Mouse (Mus musculus): ENCODE measurements around the gene Polr2i. TPM values are rescaled to one million over a fixed set of nuclear protein-coding genes. Genes with fewer than 3 reads are reported as not detected.
A peak's percentile ranks its signal among the peaks of the same experiment; 100 is the strongest.
"Not testable (repeated sequence)": the region's sequence is repeated elsewhere in the genome, so short reads cannot be mapped to it uniquely, and the experiment has no call there.

Gene Polr2i
- polyA plus RNA-seq (2016; fragmentation: Nextera tagmentation; extraction: Ambion mirVana): 156 and 166 TPM in 2 replicates

DNA sequence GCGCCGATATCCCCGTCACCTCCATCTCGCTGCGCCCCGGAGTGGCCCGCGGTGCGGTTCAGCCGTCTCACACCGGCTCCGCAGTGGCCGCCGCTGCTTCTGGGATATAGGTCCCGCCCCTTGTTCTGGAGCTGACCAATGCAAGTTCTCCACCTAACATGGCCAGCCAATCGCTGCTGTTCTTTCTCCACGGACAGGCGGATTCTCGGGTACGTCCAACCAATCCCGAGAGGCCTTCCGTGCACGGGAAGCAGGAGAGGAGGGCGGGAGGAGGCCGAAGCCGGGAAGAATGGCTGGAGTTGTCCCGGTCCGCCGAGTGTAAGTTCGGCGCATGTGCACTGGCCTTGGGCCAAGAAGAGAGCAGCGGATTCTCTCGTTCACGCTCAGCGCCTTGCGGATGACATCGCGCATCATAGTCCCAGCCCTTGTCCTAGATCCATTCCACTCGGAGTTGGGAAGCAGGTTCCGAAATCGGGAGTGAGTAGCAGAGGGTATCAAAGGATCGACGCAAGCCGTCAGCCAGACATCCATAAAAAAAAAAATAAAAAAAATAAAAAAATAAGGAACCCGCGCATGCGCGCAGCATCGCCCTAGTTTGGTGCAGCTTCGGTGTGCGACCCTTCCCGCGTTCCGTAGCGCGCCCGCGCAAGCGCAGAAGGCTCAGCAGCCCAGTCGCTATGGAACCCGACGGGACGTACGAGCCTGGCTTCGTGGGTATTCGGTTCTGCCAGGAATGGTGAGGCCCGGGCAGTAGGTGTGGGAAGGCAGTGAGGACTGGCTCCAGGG lies at the start of gene Polr2i, which contains the start of gene Tbcb:
Gene Polr2i, plus strand, starts transcription at position 280 of the 786 bp plus-strand sequence.
Gene Tbcb, minus strand, starts transcription at position 604 of the 786 bp plus-strand sequence.
- under 1% methylated on average over 67 of the region's 67 CpGs for WGBS

DNA sequence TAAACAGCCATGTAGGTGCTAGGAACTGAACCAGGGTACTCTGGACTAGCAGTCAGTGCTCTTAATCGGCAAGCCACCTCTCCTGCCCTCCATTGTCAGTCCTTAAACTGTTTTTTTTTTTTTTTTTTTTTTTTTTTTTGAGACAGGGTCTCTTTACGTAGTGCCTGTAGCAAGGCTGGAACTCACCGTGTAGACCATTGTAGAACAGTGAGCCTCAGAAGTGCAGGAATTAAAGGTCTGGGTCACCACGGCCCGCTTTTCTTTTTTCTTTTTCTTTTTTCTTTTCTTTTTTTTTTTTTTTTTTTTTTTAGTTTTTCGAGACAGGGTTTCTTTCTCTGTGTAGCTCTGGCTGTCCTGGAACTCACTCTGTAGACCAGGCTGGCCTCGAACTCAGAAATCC lies 48.6 kb upstream of the Polr2i start:
- WGBS: 82% methylated on average over 7 of the region's 7 CpGs
- not testable (repeated sequence) for H3K9ac ChIP-seq; H3K9me3 ChIP-seq; H3K27ac ChIP-seq; H3K4me3 ChIP-seq; ATAC-seq (ENCODE audit: low FRiP score, low read depth); H3K27me3 ChIP-seq (replicated peaks); H3K4me1 ChIP-seq; H3K4me2 ChIP-seq (replicated peaks)
- H3K36me3 ChIP-seq: peaks cover 44% of the 10 kb centered on the region

More for the DNA sequence above, at the start of gene Polr2i, which contains the start of gene Tbcb:
- Histone ChIP-seq H3K4me2 (replicated peaks) (peak within 1 kb of the TSS; percentile 64), H3K27ac (peak within 1 kb of the TSS; percentile 89; the same call in 1 of the 2 replicates), H3K27me3 (replicated peaks) (no peaks in the 10 kb centered on the region), H3K4me3 (peak within 1 kb of the TSS; percentile 59), H3K4me1 (peaks cover 20% of the 10 kb centered on the region), H3K9ac (peak within 1 kb of the TSS; percentile 72), H3K36me3 (peaks cover 38% of the 10 kb centered on the region), H3K9me3 (no peaks in the 10 kb centered on the region)
- ATAC-seq (ENCODE audit: low FRiP score, low read depth): peak; percentile 94

DNA sequence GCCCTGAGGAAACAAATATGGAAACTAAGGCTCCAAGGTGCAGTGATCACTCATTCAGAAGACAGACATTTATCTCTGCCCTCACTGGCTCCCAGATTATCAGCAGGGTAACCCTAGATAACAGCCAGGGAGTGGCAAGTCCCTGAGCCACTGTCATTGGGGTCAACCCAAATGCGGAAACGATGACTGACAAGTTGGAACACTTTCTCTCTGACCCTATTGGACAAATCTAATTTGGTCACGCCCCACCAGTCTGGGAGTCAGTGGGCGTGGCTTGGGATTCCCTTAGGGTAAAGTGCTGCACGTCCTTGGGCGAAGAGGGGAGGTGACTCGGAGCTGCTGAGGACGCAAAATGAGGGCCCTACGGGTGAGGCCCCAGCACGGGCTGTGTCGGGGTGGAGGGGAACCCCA lies 47.9 kb upstream of the Polr2i start, which contains the start of gene Cox7a1:
Gene Cox7a1, plus strand, starts transcription at position 266 of the 411 bp plus-strand sequence.
- WGBS: 2% methylated on average over 11 of the region's 11 CpGs
- peaks cover 6% of the 10 kb centered on the region; the same call in 1 of the 2 replicates for H3K4me1 ChIP-seq
- no peak within 1 kb of the TSS for H3K27ac ChIP-seq
- H3K9me3 ChIP-seq: no peaks in the 10 kb centered on the region
- peak; percentile 62 for ATAC-seq (ENCODE audit: low FRiP score, low read depth)
- H3K9ac ChIP-seq: 0 out of 2 replicates have a peak within 1 kb of the TSS, but pooled peaks have one; percentile 23
- H3K36me3 ChIP-seq: peaks cover 44% of the 10 kb centered on the region
- H3K27me3 ChIP-seq (replicated peaks): no peaks in the 10 kb centered on the region
- H3K4me3 ChIP-seq: no peak within 1 kb of the TSS
- peak within 1 kb of the TSS; percentile 48 for H3K4me2 ChIP-seq (replicated peaks)

DNA sequence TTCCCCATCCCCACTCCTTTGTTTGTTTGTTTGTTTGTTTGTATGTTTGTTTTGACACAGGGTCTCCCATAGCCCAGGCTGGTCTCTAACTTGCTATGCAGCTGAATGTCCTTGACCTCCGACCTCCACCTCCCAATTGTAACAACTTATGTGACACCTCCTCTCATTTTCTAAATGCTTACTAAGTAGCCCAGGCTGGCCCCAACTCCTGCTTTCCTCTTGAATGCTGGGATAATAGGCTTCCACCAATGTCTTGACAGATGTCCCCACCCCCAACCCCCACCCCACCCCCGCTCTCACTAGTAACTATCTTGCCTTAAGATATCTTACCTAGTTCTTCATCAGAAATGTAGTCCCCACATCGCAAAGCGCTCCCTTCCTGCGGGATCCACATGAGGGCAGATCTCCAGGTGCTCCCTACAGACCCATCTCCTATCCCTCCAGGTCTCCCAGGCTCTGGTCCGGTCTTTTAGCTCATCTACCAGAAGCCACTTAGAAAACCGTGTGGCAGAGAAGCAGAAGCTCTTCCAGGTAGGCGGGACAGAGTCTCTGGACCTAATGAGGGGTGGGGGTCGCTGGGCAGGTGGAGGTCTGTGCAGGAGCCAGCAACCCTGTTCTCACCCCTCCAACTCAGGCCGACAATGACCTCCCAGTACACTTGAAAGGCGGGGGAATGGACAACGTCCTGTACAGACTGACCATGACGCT lies 47.0 kb upstream of the Polr2i start:
- Histone ChIP-seq H3K9me3 (no peaks in the 10 kb centered on the region), H3K9ac (no peak overlapping the region), H3K36me3 (peaks cover 46% of the 10 kb centered on the region), H3K4me3 (no peak overlapping the region), H3K4me2 (replicated peaks) (no peak overlapping the region), H3K27ac (no peak overlapping the region), H3K27me3 (replicated peaks) (no peaks in the 10 kb centered on the region), H3K4me1 (peaks cover 6% of the 10 kb centered on the region; the same call in 1 of the 2 replicates)
- WGBS: 77% methylated on average over 13 of the region's 13 CpGs
- no peak for ATAC-seq (ENCODE audit: low FRiP score, low read depth)

DNA sequence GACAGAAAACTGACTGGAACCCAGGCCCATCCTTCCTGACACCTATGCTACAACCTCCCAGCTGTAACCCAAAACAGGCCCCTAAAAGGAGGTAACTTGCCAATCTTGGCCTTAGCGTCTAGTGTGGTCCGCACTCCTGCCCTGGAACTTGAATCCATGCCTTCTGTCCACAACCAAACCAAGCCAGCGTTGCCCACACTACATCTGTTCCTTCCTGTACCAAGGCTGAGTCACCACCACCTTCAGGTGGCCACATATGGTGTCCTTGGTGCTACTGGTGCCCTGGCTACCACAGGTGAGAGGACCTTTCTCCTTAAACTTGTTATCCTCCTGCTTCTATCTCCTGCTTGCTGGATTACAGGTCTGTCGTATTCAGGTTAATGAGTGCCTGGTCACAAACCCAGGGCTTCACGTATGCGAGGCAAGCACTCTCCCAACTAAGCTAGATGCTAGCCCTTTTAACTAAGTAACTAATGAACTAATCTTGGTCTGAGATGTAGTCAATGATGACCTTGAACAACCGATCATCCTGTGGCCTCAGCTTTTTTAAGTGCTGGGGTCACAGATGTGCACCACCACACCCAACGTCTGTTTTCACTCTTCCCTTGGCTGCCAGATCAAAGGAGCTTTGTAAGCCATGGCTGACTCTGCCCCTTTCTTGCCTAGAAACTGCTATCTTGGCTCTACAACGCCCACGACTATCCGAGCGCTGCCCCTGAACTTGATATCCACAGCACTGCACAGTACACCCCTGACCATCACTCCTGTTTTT lies 43.2 kb upstream of the Polr2i start:
- Histone ChIP-seq H3K4me3 (no peak overlapping the region), H3K4me1 (peaks cover 17% of the 10 kb centered on the region), H3K27me3 (replicated peaks) (no peaks in the 10 kb centered on the region), H3K4me2 (replicated peaks) (no peak overlapping the region), H3K27ac (no peak overlapping the region), H3K9me3 (no peaks in the 10 kb centered on the region), H3K9ac (no peak overlapping the region), H3K36me3 (peaks cover 69% of the 10 kb centered on the region)
- no peak for ATAC-seq (ENCODE audit: low FRiP score, low read depth)
- 87% methylated on average over 12 of the region's 12 CpGs for WGBS

DNA sequence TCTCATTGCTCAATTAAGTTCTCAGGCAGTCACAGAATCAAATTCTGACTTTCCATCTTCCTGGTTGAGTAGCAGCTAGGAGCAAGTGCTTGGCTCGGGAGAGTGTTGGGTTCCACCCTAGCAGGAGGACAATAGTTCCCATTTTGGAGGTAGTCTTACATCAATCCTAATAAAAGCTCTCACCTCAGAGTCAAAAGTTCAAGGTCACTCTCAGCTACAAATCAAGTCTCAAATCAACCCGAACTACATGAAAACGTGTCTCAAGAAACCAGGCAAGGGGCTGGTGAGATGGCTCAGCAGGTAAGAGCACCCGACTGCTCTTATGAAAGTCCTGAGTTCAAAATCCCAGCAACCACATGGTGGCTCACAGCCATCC lies 42.6 kb upstream of the Polr2i start:
- WGBS: 86% methylated on average over 4 of the region's 4 CpGs
- Histone ChIP-seq H3K9me3 (no peaks in the 10 kb centered on the region), H3K4me1 (peaks cover 14% of the 10 kb centered on the region), H3K4me3 (no peak overlapping the region), H3K27ac (no peak overlapping the region), H3K4me2 (replicated peaks) (no peak overlapping the region), H3K36me3 (peaks cover 69% of the 10 kb centered on the region), H3K9ac (no peak overlapping the region), H3K27me3 (replicated peaks) (no peaks in the 10 kb centered on the region)
- no peak for ATAC-seq (ENCODE audit: low FRiP score, low read depth)

DNA sequence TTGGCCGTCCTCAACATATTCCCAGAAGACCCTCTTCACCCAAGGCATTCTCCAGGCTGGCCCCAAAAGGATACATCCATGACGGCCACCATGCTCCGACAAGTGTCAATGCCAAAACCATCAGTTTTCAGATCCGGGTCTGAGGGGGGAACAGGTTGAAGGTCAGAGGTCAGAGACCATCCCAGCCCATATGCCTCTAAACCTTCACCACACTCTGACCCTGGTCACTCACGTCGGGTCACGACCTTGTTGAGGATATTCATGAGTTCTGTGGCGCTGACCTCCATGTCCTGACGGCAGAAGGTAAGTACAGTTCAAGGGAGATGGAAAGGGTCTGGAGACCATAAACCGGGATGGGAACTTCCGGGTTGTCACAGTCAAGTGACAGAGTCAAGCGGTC lies 39.7 kb upstream of the Polr2i start:
- H3K9me3 ChIP-seq: no peaks in the 10 kb centered on the region
- no peak overlapping the region for H3K4me3 ChIP-seq
- no peak for ATAC-seq (ENCODE audit: low FRiP score, low read depth)
- no peaks in the 10 kb centered on the region for H3K27me3 ChIP-seq (replicated peaks)
- 91% methylated on average over 12 of the region's 12 CpGs for WGBS
- H3K4me2 ChIP-seq (replicated peaks): no peak overlapping the region
- H3K9ac ChIP-seq: no peak overlapping the region
- H3K27ac ChIP-seq: no peak overlapping the region
- H3K36me3 ChIP-seq: peaks cover 47% of the 10 kb centered on the region
- peaks cover 18% of the 10 kb centered on the region for H3K4me1 ChIP-seq

DNA sequence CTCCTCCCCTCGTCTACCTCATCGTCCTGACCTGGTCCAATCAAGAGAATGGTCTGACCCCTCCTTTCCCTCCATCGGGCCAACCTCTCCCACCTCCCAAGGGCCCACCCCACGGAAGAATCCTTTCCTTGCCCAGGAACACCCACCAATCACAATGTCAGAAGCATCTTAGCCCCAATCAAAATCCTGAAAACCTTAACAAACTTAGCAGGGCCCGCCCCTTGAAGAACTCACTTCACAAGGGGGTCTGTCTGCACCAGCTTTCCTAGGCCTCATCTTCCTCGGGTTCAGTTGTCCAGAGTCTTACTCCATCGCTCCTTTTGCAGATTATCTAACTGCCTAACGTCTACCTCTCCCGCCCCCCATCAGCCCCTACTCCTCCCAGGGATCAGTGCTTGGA lies 38.7 kb upstream of the Polr2i start:
- Histone ChIP-seq H3K27ac (no peak overlapping the region), H3K4me3 (peak overlapping the region; percentile 73), H3K36me3 (peaks cover 38% of the 10 kb centered on the region), H3K27me3 (replicated peaks) (no peaks in the 10 kb centered on the region), H3K4me2 (replicated peaks) (peak overlapping the region; percentile 88), H3K4me1 (peaks cover 23% of the 10 kb centered on the region), H3K9ac (peak overlapping the region; percentile 72), H3K9me3 (no peaks in the 10 kb centered on the region)
- no peak for ATAC-seq (ENCODE audit: low FRiP score, low read depth)
- WGBS: 13% methylated on average over 9 of the region's 9 CpGs

DNA sequence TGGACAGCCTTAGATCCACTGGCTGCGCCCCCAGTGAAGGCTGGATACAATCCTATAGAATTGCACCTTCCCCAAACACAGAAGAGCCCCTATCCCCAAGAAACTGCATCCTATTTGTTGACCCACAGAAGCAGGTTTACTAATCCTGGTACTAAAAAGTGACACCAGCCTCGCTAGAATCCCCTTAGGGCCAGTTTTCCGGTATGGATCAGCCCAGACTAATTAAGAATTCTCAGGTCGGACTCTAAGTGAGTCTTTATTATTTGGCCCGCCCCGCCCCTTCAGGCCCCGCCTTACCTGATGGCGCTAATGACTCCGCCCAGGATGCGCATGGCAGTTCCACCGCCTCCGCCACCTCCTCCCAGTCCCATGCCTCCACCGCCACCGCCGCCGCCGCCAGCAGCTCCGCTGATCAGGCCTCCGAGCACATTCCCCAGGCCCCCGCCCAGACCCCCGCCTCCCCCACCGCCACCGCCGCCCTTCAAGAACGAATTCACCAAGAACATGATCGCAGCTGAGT lies 38.1 kb upstream of the Polr2i start:
- H3K36me3 ChIP-seq: peaks cover 31% of the 10 kb centered on the region
- peak; percentile 41; the same call in 1 of the 2 replicates for ATAC-seq (ENCODE audit: low FRiP score, low read depth)
- peak overlapping the region; percentile 72 for H3K9ac ChIP-seq
- peaks cover 23% of the 10 kb centered on the region for H3K4me1 ChIP-seq
- H3K4me2 ChIP-seq (replicated peaks): peak overlapping the region; percentile 88
- WGBS: under 1% methylated on average over 26 of the region's 26 CpGs
- H3K9me3 ChIP-seq: no peaks in the 10 kb centered on the region
- no peaks in the 10 kb centered on the region for H3K27me3 ChIP-seq (replicated peaks)
- H3K4me3 ChIP-seq: peak overlapping the region; percentile 73
- no peak overlapping the region for H3K27ac ChIP-seq

DNA sequence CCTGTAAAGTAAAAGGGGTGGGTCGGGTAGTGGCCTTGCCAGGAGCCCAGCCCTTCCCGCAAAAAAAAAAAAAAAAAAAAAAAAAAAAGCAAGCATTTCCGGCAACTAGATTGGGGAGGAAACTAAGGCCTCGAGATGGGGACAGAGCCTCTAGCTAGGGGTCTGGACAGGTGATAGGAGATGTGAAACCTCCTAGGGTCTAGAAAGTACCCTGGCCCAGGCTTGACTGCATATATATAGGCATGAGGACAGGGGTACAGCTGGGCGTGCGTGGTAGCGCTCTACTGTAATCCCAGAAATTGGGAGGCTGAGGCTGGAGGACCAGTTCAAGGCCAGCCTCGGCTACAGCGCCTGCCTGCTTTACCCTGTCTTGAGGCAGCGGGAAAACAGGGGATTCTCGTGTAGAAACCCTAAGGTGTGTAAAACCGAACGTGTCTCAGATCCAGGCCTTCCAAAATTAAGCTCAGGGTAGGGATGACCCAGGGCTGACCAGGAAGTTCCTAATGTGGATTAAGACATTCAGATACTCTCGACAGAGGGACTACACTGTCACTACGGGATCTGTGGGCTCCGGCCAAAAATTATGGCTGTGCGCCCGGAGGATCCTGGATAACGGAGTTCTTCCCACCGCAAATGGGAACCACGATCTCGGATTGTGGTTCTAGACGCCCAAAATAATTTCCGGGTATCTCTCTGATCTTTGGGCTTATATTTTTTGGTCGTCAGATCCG lies 37.5 kb upstream of the Polr2i start:
- peak overlapping the region; percentile 88 for H3K4me2 ChIP-seq (replicated peaks)
- ATAC-seq (ENCODE audit: low FRiP score, low read depth): peak; percentile 36; the same call in 1 of the 2 replicates
- no peaks in the 10 kb centered on the region for H3K9me3 ChIP-seq
- peak overlapping the region; percentile 73 for H3K4me3 ChIP-seq
- no peaks in the 10 kb centered on the region for H3K27me3 ChIP-seq (replicated peaks)
- H3K4me1 ChIP-seq: peaks cover 23% of the 10 kb centered on the region
- no peak overlapping the region for H3K27ac ChIP-seq
- peaks cover 25% of the 10 kb centered on the region for H3K36me3 ChIP-seq
- WGBS: 1% methylated on average over 26 of the region's 26 CpGs
- H3K9ac ChIP-seq: peak overlapping the region; percentile 72

DNA sequence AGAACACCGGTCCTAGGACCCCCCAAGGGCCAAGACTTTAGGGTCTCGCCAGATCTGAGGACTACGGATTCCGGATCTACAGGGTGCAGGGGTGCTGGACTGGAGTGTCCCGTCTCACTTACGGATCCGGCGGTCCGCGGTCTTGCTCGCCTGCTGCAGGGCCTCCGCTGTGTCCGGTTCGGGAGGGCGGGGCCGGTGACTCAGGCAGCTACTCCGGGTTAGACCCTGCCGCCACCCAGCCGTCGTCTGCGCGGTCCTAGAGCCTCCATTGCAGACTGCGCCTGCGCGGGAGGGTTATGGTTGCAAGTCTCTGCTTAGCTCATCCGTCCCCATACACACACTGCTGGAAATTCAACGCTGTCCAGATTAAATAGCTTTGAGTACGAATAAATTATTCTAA lies 36.9 kb upstream of the Polr2i start:
- H3K9me3 ChIP-seq: no peaks in the 10 kb centered on the region
- H3K36me3 ChIP-seq: peaks cover 24% of the 10 kb centered on the region
- H3K4me2 ChIP-seq (replicated peaks): peak overlapping the region; percentile 88
- 1% methylated on average over 28 of the region's 28 CpGs for WGBS
- ATAC-seq (ENCODE audit: low FRiP score, low read depth): peak; percentile 87
- H3K9ac ChIP-seq: peak overlapping the region; percentile 72
- peak overlapping the region; percentile 73 for H3K4me3 ChIP-seq
- peaks cover 23% of the 10 kb centered on the region for H3K4me1 ChIP-seq
- no peaks in the 10 kb centered on the region for H3K27me3 ChIP-seq (replicated peaks)
- no peak overlapping the region for H3K27ac ChIP-seq
